Mouse (Mus musculus) embryonic facial prominence, embryonic 14.5 days (tissue): ENCODE results near the gene Dnah17. TPM values are rescaled to one million over a fixed set of nuclear protein-coding genes. Genes with fewer than 3 reads are reported as not detected.

ENCODE experiments used
- ATAC-seq: fragments of 200-750 bp; cut with Nextera tagmentation; 2 replicates; pipeline ENCODE4 v1.8.0; 2017; ENCODE audit warnings: low read depth, moderate number of reproducible peaks, moderate TSS enrichment
- DNase-seq: peaks from one replicate; pipeline ENCODE4 v3.0.0-alpha.2; 2015; ENCODE audit warnings: low spot score
- H3K27ac ChIP-seq: fragments of 300-500 bp; sonication (generic); replicated peaks from 2 replicates; pipeline ENCODE4 v1.5.1; 2014; ENCODE audit warnings: low read depth, mild to moderate bottlenecking, low read length, moderate library complexity
- H3K27me3 ChIP-seq: fragments of 300-500 bp; sonication (generic); replicated peaks from 2 replicates; pipeline ENCODE4 v1.6.1; 2014; ENCODE audit warnings: low read length; ENCODE audit not compliant: control insufficient read depth, insufficient read depth
- H3K36me3 ChIP-seq: fragments of 300-500 bp; sonication (generic); 2 replicates; pipeline ENCODE4 v1.6.1; 2014; ENCODE audit warnings: low read length, mixed read lengths; ENCODE audit not compliant: control insufficient read depth, insufficient read depth
- H3K4me1 ChIP-seq: fragments of 300-500 bp; sonication (generic); 2 replicates; pipeline ENCODE4 v1.6.1; 2014; ENCODE audit warnings: antibody characterized with exemption, low read length; ENCODE audit not compliant: control insufficient read depth, insufficient read depth
- H3K4me2 ChIP-seq: fragments of 300-500 bp; sonication (generic); 2 replicates; pipeline ENCODE4 v1.6.1; 2014; ENCODE audit warnings: low read depth, mild to moderate bottlenecking, low read length, moderate library complexity, mixed read lengths
- H3K4me3 ChIP-seq: fragments of 300-500 bp; sonication (generic); 2 replicates; pipeline ENCODE4 v1.5.1; 2014; ENCODE audit warnings: low read depth, mild to moderate bottlenecking, low read length
- H3K9ac ChIP-seq: fragments of 300-500 bp; sonication (generic); 2 replicates; pipeline ENCODE4 v1.6.1; 2014; ENCODE audit warnings: low read depth, mild to moderate bottlenecking, low read length, moderate library complexity, mixed read lengths
- H3K9me3 ChIP-seq: fragments of 300-500 bp; sonication (generic); 2 replicates; pipeline ENCODE4 v1.6.1; 2016; ENCODE audit warnings: low read length; ENCODE audit not compliant: control insufficient read depth
- WGBS: fragments of 180-500 bp; shearing (Covaris S2); extraction: QIAGEN DNeasy Blood & Tissue Kit; methylation state at CpG from one replicate; pipeline ENCODE4 v1.1.7; 2014; 5-methylcytosine and 5-hydroxymethylcytosine counted together
- polyA plus RNA-seq: library from polyadenylated mRNA; unstranded; fragments of >200 nt; fragmentation: Nextera tagmentation; extraction: Ambion mirVana; gene quantifications from 2 replicates; pipeline ENCODE4 v1.2.1, GENCODE M21; 2014

Dnah17 gene
- polyA plus RNA-seq, 1 experiment from 2014 or later: 0.06 TPM

DNA sequence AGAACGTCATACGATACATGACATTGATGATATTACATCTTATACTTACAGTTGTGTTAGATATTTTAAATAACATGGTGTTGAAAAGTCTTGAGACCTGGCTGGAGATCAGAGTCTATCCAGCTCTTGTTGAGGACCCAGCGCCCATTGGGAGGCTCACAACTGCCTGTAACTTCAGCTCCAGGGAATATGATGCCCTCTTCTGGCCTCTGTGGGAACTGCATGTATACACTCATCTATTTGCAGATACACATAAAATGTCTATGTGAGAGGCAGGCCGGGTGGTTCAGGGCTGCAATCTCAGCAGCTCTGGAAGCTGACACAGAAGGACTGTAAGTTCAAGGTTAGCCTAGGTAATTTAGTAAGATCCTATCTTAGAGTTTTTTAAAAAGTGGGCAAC is 112.1 kb downstream of the Dnah17 start:
- WGBS: 96% methylated on average over 4 of the region's 4 CpGs
- H3K27ac ChIP-seq: no peak overlapping the region

DNA sequence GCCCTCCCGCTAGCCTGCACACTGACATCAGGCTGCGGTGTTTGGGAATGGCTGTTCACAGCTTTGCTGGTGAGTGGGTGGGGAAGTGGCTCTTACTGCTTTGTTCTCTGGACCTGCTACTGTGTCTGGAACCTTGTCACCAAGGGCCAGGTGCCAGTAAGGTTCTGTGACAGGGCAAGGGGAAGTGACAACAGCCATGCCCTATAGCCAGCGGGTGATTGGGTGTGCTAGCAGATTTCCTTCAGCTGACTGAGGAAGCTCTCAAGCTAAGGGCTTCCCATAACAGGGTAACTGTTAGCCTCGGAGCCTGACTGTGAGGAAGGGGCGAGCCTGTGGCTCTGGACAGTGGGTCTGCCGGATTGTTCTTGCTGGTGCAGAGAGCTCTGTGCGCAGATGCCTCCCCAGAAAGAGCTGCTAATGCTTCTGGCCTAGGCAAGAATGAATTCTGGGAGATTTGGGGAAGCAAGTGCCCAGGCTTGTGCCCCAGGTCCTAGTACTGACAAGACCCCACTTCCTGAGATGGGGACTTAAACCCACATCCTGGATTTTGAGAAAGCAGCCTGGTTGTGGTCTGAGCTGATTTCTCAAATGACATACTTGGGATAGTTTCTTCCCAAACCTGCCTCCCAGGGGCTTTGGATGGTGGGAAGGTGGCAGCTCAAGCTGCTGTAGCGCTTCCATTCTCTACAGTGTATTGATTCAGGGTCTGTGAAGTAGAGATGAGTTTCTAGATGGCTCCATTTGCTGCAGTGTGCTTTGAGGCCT is 114.9 kb downstream of the Dnah17 start:
- Histone ChIP-seq H3K36me3 (peaks cover 38% of the 10 kb centered on the region), H3K9ac (no peak overlapping the region), H3K4me3 (no peak overlapping the region), H3K4me2 (no peak overlapping the region), H3K27me3 (no peaks in the 10 kb centered on the region), H3K9me3 (0 out of 2 replicates have a peak, but pooled peaks cover 5% of the 10 kb centered on the region), H3K4me1 (no peaks in the 10 kb centered on the region), H3K27ac (no peak overlapping the region)
- no peak for DNase-seq
- ATAC-seq: no peak
- 83% methylated on average over 8 of the region's 8 CpGs for WGBS

More for the DNA sequence above, 112.1 kb downstream of the Dnah17 start:
- no peak for ATAC-seq
- H3K9ac ChIP-seq: no peak overlapping the region
- DNase-seq: no peak
- no peaks in the 10 kb centered on the region for H3K4me1 ChIP-seq
- no peak overlapping the region for H3K4me2 ChIP-seq
- no peaks in the 10 kb centered on the region for H3K27me3 ChIP-seq
- H3K4me3 ChIP-seq: no peak overlapping the region
- H3K36me3 ChIP-seq: peaks cover 47% of the 10 kb centered on the region
- 0 out of 2 replicates have a peak, but pooled peaks cover 5% of the 10 kb centered on the region for H3K9me3 ChIP-seq

DNA sequence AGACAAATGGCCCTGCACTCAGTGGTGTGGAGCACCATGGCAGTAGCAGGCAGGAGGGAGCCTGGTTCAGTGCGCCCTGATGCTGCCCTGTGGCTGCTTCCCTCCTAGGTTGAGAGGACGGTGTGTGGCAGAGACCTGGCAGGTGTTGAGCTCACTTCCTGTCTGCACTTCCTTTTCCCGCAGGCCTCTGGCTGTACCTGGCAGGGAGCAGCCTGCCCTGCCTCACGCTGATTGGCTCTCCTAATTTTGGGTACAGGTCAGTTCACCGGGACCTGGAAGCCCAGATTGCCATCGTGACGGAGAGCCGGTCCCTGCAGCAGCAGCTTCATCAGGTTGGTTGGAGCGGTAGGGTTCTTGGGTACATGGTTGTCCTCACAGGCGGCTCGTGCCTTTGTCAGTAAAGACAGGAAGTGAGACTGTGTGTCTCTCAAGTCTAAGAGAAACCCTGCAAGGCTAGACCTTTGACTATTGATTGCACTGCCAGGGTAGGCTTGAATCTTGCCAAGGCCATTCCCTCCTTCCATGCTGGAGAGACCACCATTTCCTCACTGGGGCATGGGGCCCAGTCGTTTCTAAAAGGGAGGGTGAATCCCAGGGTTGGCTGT is 115.9 kb downstream of the Dnah17 start:
- Histone ChIP-seq H3K36me3 (peaks cover 33% of the 10 kb centered on the region), H3K4me3 (no peak overlapping the region), H3K27me3 (no peaks in the 10 kb centered on the region), H3K9ac (no peak overlapping the region), H3K27ac (no peak overlapping the region), H3K4me1 (peaks cover 5% of the 10 kb centered on the region; the same call in 1 of the 2 replicates), H3K4me2 (no peak overlapping the region), H3K9me3 (0 out of 2 replicates have a peak, but pooled peaks cover 5% of the 10 kb centered on the region)
- DNase-seq (no peak), ATAC-seq (no peak)
- WGBS: 78% methylated on average over 12 of the region's 12 CpGs

DNA sequence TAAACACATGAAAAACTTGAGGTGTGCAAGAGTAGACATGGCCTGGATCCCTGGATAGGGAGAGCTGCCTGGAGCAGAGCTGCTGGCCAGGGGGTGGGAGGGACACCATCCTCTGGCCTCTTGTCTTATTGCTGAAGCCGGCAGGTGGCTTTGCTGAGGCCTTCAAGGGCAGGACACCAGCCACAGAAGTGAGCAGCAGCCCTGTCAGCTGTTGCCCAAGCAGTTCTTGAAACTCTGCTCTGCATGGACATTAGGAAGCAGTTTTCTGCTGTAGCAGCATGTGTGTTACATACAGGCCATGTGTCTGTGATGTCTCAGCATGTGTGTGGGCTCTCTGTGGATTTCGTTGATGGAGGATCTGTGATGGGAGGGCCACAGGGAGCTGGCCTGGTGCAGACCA is 117.1 kb downstream of the Dnah17 start:
- peaks cover 22% of the 10 kb centered on the region for H3K36me3 ChIP-seq
- H3K9me3 ChIP-seq: 0 out of 2 replicates have a peak, but pooled peaks cover 4% of the 10 kb centered on the region
- H3K4me3 ChIP-seq: no peak overlapping the region
- WGBS: 68% methylated on average over 2 of the region's 2 CpGs
- H3K9ac ChIP-seq: 0 out of 2 replicates have a peak overlapping the region, but pooled peaks have one; percentile 14
- peaks cover 11% of the 10 kb centered on the region; the same call in 1 of the 2 replicates for H3K4me1 ChIP-seq
- H3K27ac ChIP-seq: no peak overlapping the region
- no peak for DNase-seq
- H3K4me2 ChIP-seq: no peak overlapping the region
- ATAC-seq: no peak
- no peaks in the 10 kb centered on the region for H3K27me3 ChIP-seq

DNA sequence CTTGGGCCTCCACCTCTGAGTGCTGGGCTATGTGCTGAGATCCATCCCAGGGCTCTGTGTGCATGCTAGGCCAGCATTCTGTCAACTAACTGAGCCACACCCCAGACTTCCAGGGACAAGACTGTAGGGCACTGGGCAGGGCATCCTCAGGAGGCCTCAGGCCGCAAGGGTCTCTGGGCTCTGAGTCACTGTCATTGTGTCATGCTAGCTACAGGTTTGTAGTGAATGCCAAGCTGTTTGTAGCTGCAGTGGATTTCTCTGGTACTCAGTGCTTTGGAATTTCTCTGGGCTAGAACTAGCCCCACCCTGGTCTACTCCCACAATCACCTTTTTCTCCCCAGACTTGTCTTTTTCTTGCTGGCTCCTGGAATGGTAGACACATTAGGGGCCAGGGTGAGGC is 117.8 kb downstream of the Dnah17 start:
- DNase-seq: no peak
- 64% methylated on average over 1 of the region's 1 CpGs for WGBS
- H3K27me3 ChIP-seq: no peaks in the 10 kb centered on the region

DNA sequence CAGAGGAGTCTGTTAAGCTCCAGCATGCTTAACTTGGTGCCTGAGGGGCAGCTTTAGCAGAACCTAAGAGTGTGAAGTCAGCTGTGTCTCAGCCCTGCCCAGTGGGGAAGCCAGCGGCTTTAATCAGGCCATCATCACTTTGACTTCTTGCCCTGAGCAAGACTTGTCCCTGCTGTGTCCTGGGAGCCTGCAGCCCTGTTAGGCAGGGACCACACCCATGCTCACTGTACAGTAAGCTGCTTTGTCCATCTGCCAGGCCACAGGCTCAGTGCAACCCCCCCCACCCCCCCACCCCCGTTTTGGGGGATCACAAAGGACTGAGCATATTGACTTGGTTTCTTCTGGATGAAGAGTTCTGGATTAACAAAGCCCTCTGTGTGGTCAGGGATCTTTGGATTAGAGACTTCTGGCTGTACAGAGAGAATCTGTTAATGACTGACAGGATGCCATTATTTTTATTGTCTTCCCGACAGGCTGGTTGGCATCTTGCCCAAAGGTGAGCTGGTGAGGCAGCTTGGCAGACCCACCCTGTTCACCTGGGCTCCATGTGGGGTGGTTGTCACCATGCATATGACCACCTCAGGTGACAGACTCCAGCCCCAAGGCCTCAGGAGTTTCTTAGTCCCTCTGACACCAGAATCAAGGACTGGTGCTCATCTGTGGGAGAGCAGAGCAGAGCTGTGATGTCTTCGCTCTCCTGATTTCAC is 120.4 kb downstream of the Dnah17 start:
- no peak overlapping the region for H3K4me2 ChIP-seq
- H3K27me3 ChIP-seq: no peaks in the 10 kb centered on the region
- no peaks in the 10 kb centered on the region for H3K9me3 ChIP-seq
- no peak overlapping the region for H3K9ac ChIP-seq
- peaks cover 18% of the 10 kb centered on the region; the same call in 1 of the 2 replicates for H3K4me1 ChIP-seq
- H3K36me3 ChIP-seq: peaks cover 31% of the 10 kb centered on the region
- no peak overlapping the region for H3K4me3 ChIP-seq
- no peak for DNase-seq
- 52% methylated on average over 4 of the region's 4 CpGs for WGBS
- H3K27ac ChIP-seq: no peak overlapping the region
- ATAC-seq: peak; percentile 10; the same call in 1 of the 2 replicates

More for the DNA sequence above, 117.8 kb downstream of the Dnah17 start:
- H3K4me2 ChIP-seq: no peak overlapping the region
- H3K4me3 ChIP-seq: no peak overlapping the region
- H3K9me3 ChIP-seq: no peaks in the 10 kb centered on the region
- no peak overlapping the region for H3K27ac ChIP-seq
- H3K4me1 ChIP-seq: peaks cover 14% of the 10 kb centered on the region; the same call in 1 of the 2 replicates
- H3K36me3 ChIP-seq: peaks cover 15% of the 10 kb centered on the region
- no peak for ATAC-seq
- no peak overlapping the region for H3K9ac ChIP-seq

DNA sequence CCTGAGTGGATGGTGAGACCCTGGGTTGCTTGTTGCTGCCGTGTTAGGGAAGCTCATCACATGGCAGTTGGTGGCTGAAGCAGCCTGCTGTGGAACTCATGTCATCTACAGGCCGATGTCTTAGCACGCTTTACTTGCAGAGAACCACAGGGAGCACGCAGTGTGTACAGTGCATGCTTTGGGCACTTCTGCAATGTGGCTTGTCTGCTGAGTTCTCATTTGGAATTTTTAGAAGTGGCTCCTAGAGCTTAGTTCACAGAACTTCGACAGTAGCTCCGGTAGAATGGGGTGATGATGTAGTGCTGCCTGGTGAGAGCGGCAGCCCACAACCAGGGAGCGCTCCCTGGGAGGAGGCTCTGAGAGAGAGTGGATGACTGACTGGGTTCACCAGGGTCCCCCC is 121.6 kb downstream of the Dnah17 start:
- WGBS: 71% methylated on average over 8 of the region's 8 CpGs
- no peak overlapping the region for H3K4me3 ChIP-seq
- peaks cover 39% of the 10 kb centered on the region for H3K36me3 ChIP-seq
- peaks cover 20% of the 10 kb centered on the region for H3K4me1 ChIP-seq
- DNase-seq (no peak), ATAC-seq (no peak)
- H3K27me3 ChIP-seq: no peaks in the 10 kb centered on the region
- H3K4me2 ChIP-seq: no peak overlapping the region
- no peaks in the 10 kb centered on the region for H3K9me3 ChIP-seq
- H3K27ac ChIP-seq: no peak overlapping the region
- H3K9ac ChIP-seq: 0 out of 2 replicates have a peak overlapping the region, but pooled peaks have one; percentile 8

DNA sequence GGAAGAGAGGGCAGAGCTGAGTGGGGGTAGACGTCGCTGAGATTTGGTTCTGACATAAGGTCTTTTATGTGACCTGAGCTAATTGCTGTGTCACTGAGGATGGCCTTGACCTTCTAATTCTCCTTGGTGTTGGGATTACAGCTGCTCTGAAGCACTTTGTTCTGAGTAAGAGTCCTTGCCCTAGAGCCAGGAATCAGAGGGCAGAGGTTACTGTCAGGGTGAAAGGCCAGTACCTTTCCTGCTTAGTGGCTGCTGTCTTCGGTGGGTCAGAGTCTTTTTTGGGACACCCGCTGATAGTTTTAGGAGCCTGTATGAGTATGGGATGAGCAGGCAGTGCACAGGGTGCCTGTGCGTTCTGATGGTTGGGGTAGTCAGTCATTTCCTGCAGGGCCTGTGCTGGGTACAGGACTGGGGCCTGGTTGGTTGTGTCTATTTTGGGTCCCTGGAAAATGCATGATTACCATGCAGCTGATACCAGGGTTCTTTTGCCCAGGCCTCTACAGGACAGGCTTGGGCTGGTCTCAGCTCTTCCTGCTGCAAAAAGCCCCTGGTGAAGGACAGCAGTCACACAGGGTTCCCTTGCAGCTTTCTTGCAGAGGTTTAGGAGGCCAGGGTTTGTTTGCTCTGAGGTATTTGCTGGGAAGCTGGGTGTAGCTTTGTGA is 122.2 kb downstream of the Dnah17 start:
- Histone ChIP-seq H3K27ac (no peak overlapping the region), H3K4me3 (no peak overlapping the region), H3K27me3 (no peaks in the 10 kb centered on the region), H3K9ac (no peak overlapping the region), H3K4me1 (peaks cover 21% of the 10 kb centered on the region), H3K9me3 (no peaks in the 10 kb centered on the region), H3K4me2 (no peak overlapping the region), H3K36me3 (peaks cover 41% of the 10 kb centered on the region)
- DNase-seq (no peak), ATAC-seq (no peak)
- WGBS: 53% methylated on average over 5 of the region's 5 CpGs
